Mouse (Mus musculus) kidney, adult 2 months (tissue): ENCODE measurements around the gene Myl6b.

Source experiments
- CTCF ChIP-seq: fragments of 200-500 bp; conservative IDR thresholded peaks from 2 replicates; pipeline ENCODE4 v1.5.1; 2011; ENCODE audit warnings: low read depth, mild to moderate bottlenecking, control low read depth, low read length, moderate library complexity, mixed read lengths; ENCODE audit not compliant: insufficient read depth, insufficient read length
- POLR2A ChIP-seq: fragments of 200-500 bp; IDR thresholded peaks from one replicate; pipeline ENCODE4 v1.6.1; 2011; ENCODE audit warnings: low read depth, low read length, control low read depth

DNA sequence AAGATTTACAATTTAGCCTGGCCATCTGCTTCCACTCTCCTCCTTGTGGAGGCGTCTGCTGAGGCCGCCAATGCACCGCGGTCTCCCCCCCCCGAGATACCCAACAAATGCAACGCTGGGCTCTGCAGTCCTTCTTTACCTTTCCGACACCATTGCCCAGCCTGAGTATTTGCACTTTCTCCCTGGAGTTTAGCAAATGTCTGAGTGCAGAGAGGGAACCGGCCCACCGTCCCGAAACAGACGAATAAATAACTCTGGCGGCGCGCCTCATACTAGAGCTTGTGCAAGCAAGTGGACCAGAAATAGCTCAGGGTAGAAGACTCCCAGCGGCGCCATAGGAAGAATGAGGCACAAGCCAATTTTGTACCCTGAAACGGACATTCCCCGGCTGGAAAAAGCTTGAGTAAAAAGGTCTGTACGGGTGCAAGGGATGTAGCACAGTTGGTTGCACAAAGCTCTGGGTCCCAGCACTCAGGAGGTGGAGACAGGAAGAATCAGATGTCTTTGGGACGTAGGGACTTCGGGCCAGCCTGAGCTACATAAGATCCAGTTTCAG lies 709 bp upstream of the Myl6b start:
- TF ChIP-seq POLR2A: no peak
- TF ChIP-seq CTCF: no peak
